Mouse (Mus musculus) limb, embryonic 13.5 days (tissue): ENCODE measurements around the gene Gm21987. TPM values are rescaled to one million over a fixed set of nuclear protein-coding genes. Genes with fewer than 3 reads are reported as not detected.
A peak's percentile ranks its signal among the peaks of the same experiment; 100 is the strongest.

Source experiments
- ATAC-seq: fragments of 200-750 bp; cut with Nextera tagmentation; 2 replicates; pipeline ENCODE4 v1.8.0; 2017; ENCODE audit warnings: low read depth, moderate number of reproducible peaks, moderate TSS enrichment; ENCODE audit not compliant: low FRiP score
- H3K27ac ChIP-seq: fragments of 300-500 bp; sonication (generic); 2 replicates; pipeline ENCODE4 v1.5.1; 2015; ENCODE audit warnings: inconsistent platforms, mild to moderate bottlenecking, moderate library complexity
- H3K27me3 ChIP-seq: fragments of 300-500 bp; sonication (generic); 2 replicates; pipeline ENCODE4 v1.6.1; 2015; ENCODE audit warnings: mild to moderate bottlenecking, inconsistent platforms
- H3K36me3 ChIP-seq: fragments of 300-500 bp; sonication (generic); 2 replicates; pipeline ENCODE4 v1.6.1; 2015; ENCODE audit warnings: inconsistent platforms, mild to moderate bottlenecking, moderate library complexity
- H3K4me1 ChIP-seq: fragments of 300-500 bp; sonication (generic); 2 replicates; pipeline ENCODE4 v1.6.1; 2015; ENCODE audit warnings: inconsistent platforms
- H3K4me2 ChIP-seq: fragments of 300-500 bp; sonication (generic); replicated peaks from 2 replicates; pipeline ENCODE4 v1.6.1; 2015; ENCODE audit warnings: inconsistent platforms, mild to moderate bottlenecking, moderate library complexity
- H3K4me3 ChIP-seq: fragments of 300-500 bp; sonication (generic); 2 replicates; pipeline ENCODE4 v1.5.1; 2015; ENCODE audit warnings: moderate library complexity, mild to moderate bottlenecking, inconsistent platforms
- H3K9ac ChIP-seq: fragments of 300-500 bp; sonication (generic); 2 replicates; pipeline ENCODE4 v1.6.1; 2015; ENCODE audit warnings: mild to moderate bottlenecking, inconsistent platforms
- H3K9me3 ChIP-seq: fragments of 300-500 bp; sonication (generic); 2 replicates; pipeline ENCODE4 v1.6.1; 2016; ENCODE audit warnings: inconsistent platforms
- WGBS: fragments of 180-500 bp; shearing (Covaris S2); methylation state at CpG from one replicate; pipeline ENCODE4 v1.1.7; 2015; 5-methylcytosine and 5-hydroxymethylcytosine counted together
- polyA plus RNA-seq: library from polyadenylated mRNA; unstranded; fragments of >200 nt; fragmentation: Nextera tagmentation; extraction: Ambion mirVana; gene quantifications from 2 replicates; pipeline ENCODE4 v1.2.1, GENCODE M21; 2015

The Gm21987 gene
- polyA plus RNA-seq, 1 experiment from 2014 or later: not detected

- no peak overlapping the region for H3K27ac ChIP-seq
- no peak overlapping the region for H3K9ac ChIP-seq
- H3K9me3 ChIP-seq: no peaks in the 10 kb centered on the region
- no peaks in the 10 kb centered on the region for H3K27me3 ChIP-seq
- no peak overlapping the region for H3K4me2 ChIP-seq
- peaks cover 18% of the 10 kb centered on the region for H3K4me1 ChIP-seq
- no peak for ATAC-seq
- 76% methylated on average over 10 of the region's 10 CpGs for WGBS
- H3K4me3 ChIP-seq: no peak overlapping the region
- H3K36me3 ChIP-seq: no peaks in the 10 kb centered on the region
Observed at GRCm38 (mm10) chr16:38365390-38365789, 18.6 kb downstream of the Gm21987 start.

- Histone ChIP-seq H3K36me3 (no peaks in the 10 kb centered on the region), H3K9me3 (no peaks in the 10 kb centered on the region), H3K27me3 (no peaks in the 10 kb centered on the region), H3K27ac (no peak overlapping the region), H3K4me3 (no peak overlapping the region), H3K4me1 (peaks cover 18% of the 10 kb centered on the region), H3K4me2 (no peak overlapping the region), H3K9ac (no peak overlapping the region)
- WGBS: 84% methylated on average over 4 of the region's 4 CpGs
- ATAC-seq: no peak
Observed at GRCm38 (mm10) chr16:38366231-38366630, 19.4 kb downstream of the Gm21987 start.

- peaks cover 10% of the 10 kb centered on the region; the same call in 1 of the 2 replicates for H3K4me1 ChIP-seq
- H3K9ac ChIP-seq: no peak overlapping the region
- no peak overlapping the region for H3K4me3 ChIP-seq
- no peaks in the 10 kb centered on the region for H3K36me3 ChIP-seq
- no peak overlapping the region for H3K27ac ChIP-seq
- H3K9me3 ChIP-seq: no peaks in the 10 kb centered on the region
- H3K4me2 ChIP-seq: peak overlapping the region; percentile 30; the same call in 1 of the 2 replicates
- no peaks in the 10 kb centered on the region for H3K27me3 ChIP-seq
- ATAC-seq: peak; percentile 52
- 28% methylated on average over 10 of the region's 10 CpGs for WGBS
Observed at GRCm38 (mm10) chr16:38368336-38368735, 21.5 kb downstream of the Gm21987 start.

- Histone ChIP-seq H3K4me1 (peaks cover 10% of the 10 kb centered on the region; the same call in 1 of the 2 replicates), H3K27ac (no peak overlapping the region), H3K36me3 (no peaks in the 10 kb centered on the region), H3K4me3 (no peak overlapping the region), H3K4me2 (no peak overlapping the region), H3K27me3 (no peaks in the 10 kb centered on the region), H3K9ac (no peak overlapping the region), H3K9me3 (no peaks in the 10 kb centered on the region)
- 70% methylated on average over 7 of the region's 7 CpGs for WGBS
- ATAC-seq: no peak
Observed at GRCm38 (mm10) chr16:38369000-38369399, 22.2 kb downstream of the Gm21987 start.

- H3K4me2 ChIP-seq: no peak overlapping the region
- H3K36me3 ChIP-seq: no peaks in the 10 kb centered on the region
- H3K9me3 ChIP-seq: no peaks in the 10 kb centered on the region
- no peak overlapping the region for H3K27ac ChIP-seq
- H3K27me3 ChIP-seq: no peaks in the 10 kb centered on the region
- H3K9ac ChIP-seq: no peak overlapping the region
- peaks cover 10% of the 10 kb centered on the region; the same call in 1 of the 2 replicates for H3K4me1 ChIP-seq
- H3K4me3 ChIP-seq: no peak overlapping the region
- WGBS: 89% methylated on average over 8 of the region's 8 CpGs
- no peak for ATAC-seq
Observed at GRCm38 (mm10) chr16:38369431-38369830, 22.6 kb downstream of the Gm21987 start.

GRCm38 (mm10) chr16:38369992-38370484 is 23.2 kb downstream of the Gm21987 start:
- no peak overlapping the region for H3K9ac ChIP-seq
- WGBS: 73% methylated on average over 4 of the region's 4 CpGs
- H3K4me3 ChIP-seq: no peak overlapping the region
- H3K27ac ChIP-seq: no peak overlapping the region
- no peaks in the 10 kb centered on the region for H3K36me3 ChIP-seq
- peaks cover 10% of the 10 kb centered on the region; the same call in 1 of the 2 replicates for H3K4me1 ChIP-seq
- no peaks in the 10 kb centered on the region for H3K27me3 ChIP-seq
- no peak for ATAC-seq
- no peak overlapping the region for H3K4me2 ChIP-seq
- no peaks in the 10 kb centered on the region for H3K9me3 ChIP-seq

GRCm38 (mm10) chr16:38370633-38371374 is 24.0 kb downstream of the Gm21987 start:
- WGBS: 81% methylated on average over 8 of the region's 8 CpGs
- H3K27me3 ChIP-seq: no peaks in the 10 kb centered on the region
- no peak overlapping the region for H3K27ac ChIP-seq
- H3K4me2 ChIP-seq: no peak overlapping the region
- H3K4me3 ChIP-seq: no peak overlapping the region
- H3K36me3 ChIP-seq: no peaks in the 10 kb centered on the region
- H3K4me1 ChIP-seq: peaks cover 10% of the 10 kb centered on the region; the same call in 1 of the 2 replicates
- no peaks in the 10 kb centered on the region for H3K9me3 ChIP-seq
- no peak overlapping the region for H3K9ac ChIP-seq
- peak; percentile 71 for ATAC-seq

GRCm38 (mm10) chr16:38371705-38372296 is 25.0 kb downstream of the Gm21987 start:
- H3K9ac ChIP-seq: no peak overlapping the region
- 0 out of 2 replicates have a peak, but pooled peaks have one; percentile 6 for ATAC-seq
- H3K27ac ChIP-seq: no peak overlapping the region
- H3K27me3 ChIP-seq: no peaks in the 10 kb centered on the region
- H3K36me3 ChIP-seq: no peaks in the 10 kb centered on the region
- 84% methylated on average over 15 of the region's 15 CpGs for WGBS
- H3K4me2 ChIP-seq: no peak overlapping the region
- H3K9me3 ChIP-seq: no peaks in the 10 kb centered on the region
- H3K4me1 ChIP-seq: peaks cover 16% of the 10 kb centered on the region
- H3K4me3 ChIP-seq: no peak overlapping the region

- WGBS: 88% methylated on average over 4 of the region's 4 CpGs
Observed at GRCm38 (mm10) chr16:38372876-38373275, 26.0 kb downstream of the Gm21987 start.

GRCm38 (mm10) chr16:38373439-38373838 is 26.6 kb downstream of the Gm21987 start:
- no peak overlapping the region for H3K4me3 ChIP-seq
- WGBS: 81% methylated on average over 10 of the region's 10 CpGs
- H3K4me1 ChIP-seq: peaks cover 17% of the 10 kb centered on the region
- no peak overlapping the region for H3K9ac ChIP-seq
- H3K27me3 ChIP-seq: no peaks in the 10 kb centered on the region
- no peak overlapping the region for H3K4me2 ChIP-seq
- no peak overlapping the region for H3K27ac ChIP-seq
- ATAC-seq: no peak
- no peaks in the 10 kb centered on the region for H3K9me3 ChIP-seq
- no peaks in the 10 kb centered on the region for H3K36me3 ChIP-seq

More at GRCm38 (mm10) chr16:38372876-38373275, 26.0 kb downstream of the Gm21987 start:
- H3K4me1 ChIP-seq: peaks cover 19% of the 10 kb centered on the region
- H3K36me3 ChIP-seq: no peaks in the 10 kb centered on the region
- no peak overlapping the region for H3K9ac ChIP-seq
- H3K4me2 ChIP-seq: no peak overlapping the region
- H3K4me3 ChIP-seq: no peak overlapping the region
- no peak for ATAC-seq
- H3K9me3 ChIP-seq: no peaks in the 10 kb centered on the region
- no peak overlapping the region for H3K27ac ChIP-seq
- no peaks in the 10 kb centered on the region for H3K27me3 ChIP-seq

- WGBS: 85% methylated on average over 16 of the region's 16 CpGs
- Histone ChIP-seq H3K27ac (no peak overlapping the region), H3K36me3 (no peaks in the 10 kb centered on the region), H3K27me3 (no peaks in the 10 kb centered on the region), H3K4me3 (no peak overlapping the region), H3K9me3 (no peaks in the 10 kb centered on the region), H3K4me1 (peaks cover 16% of the 10 kb centered on the region), H3K4me2 (no peak overlapping the region; the same call in 1 of the 2 replicates), H3K9ac (no peak overlapping the region)
- no peak for ATAC-seq
Observed at GRCm38 (mm10) chr16:38373941-38374340, 27.1 kb downstream of the Gm21987 start.

GRCm38 (mm10) chr16:38374379-38375140 is 27.7 kb downstream of the Gm21987 start:
- Histone ChIP-seq H3K9me3 (no peaks in the 10 kb centered on the region), H3K27ac (no peak overlapping the region), H3K9ac (no peak overlapping the region), H3K4me3 (no peak overlapping the region), H3K36me3 (no peaks in the 10 kb centered on the region), H3K4me1 (peaks cover 14% of the 10 kb centered on the region), H3K27me3 (no peaks in the 10 kb centered on the region), H3K4me2 (no peak overlapping the region)
- ATAC-seq: no peak
- WGBS: 77% methylated on average over 10 of the region's 10 CpGs
